Comparison of ENCODE assay signal across 21 mouse cellular contexts in genomic region chr13:91114880-91115279, GRCm38 (mm10).
"Had no signal": no experiment of that assay in that cellular context is flagged by ENCODE, and none has a peak within 500 bp of the region (broad histone marks: within the 10 kb centered on the region; RNA-seq: fewer than 3 reads in every experiment).

No protein-coding gene starts in this region.

- DNase-seq: liver, postnatal 0 days; lung, adult 2 months; lung, postnatal 14 days; lung, postnatal 36 days; retina, postnatal 1 day; right cerebral cortex, adult 18-20 months; right cerebral cortex, postnatal 25 days; right cerebral cortex, postnatal 4 days; thymus, adult 2 months; thymus, postnatal 25 days; thymus, postnatal 4 days had no signal

- H3K36me3 ChIP-seq: liver, embryonic 15.5 days; midbrain, embryonic 10.5 days; midbrain, embryonic 13.5 days; neural tube, embryonic 13.5 days; neural tube, embryonic 15.5 days; stomach, embryonic 15.5 days had no signal

- H3K27me3 ChIP-seq: liver, embryonic 15.5 days; midbrain, embryonic 13.5 days; neural tube, embryonic 13.5 days; neural tube, embryonic 15.5 days; stomach, embryonic 15.5 days had no signal

- H3K27ac ChIP-seq: liver, embryonic 15.5 days; macrophage; midbrain, embryonic 10.5 days; midbrain, embryonic 13.5 days; neural tube, embryonic 13.5 days; neural tube, embryonic 15.5 days; stomach, embryonic 15.5 days; stomach, postnatal 0 days had no signal

- ATAC-seq: liver, postnatal 0 days; midbrain, embryonic 13.5 days; midbrain, embryonic 16.5 days had no signal

- H3K4me3 ChIP-seq: liver, embryonic 15.5 days; midbrain, embryonic 10.5 days; midbrain, embryonic 13.5 days; myocyte; neural tube, embryonic 13.5 days; neural tube, embryonic 15.5 days; stomach, embryonic 15.5 days had no signal

- H3K9me3 ChIP-seq: liver, embryonic 15.5 days; midbrain, embryonic 10.5 days; midbrain, embryonic 13.5 days; neural tube, embryonic 15.5 days; stomach, embryonic 15.5 days had no signal

- H3K4me2 ChIP-seq: liver, embryonic 15.5 days; midbrain, embryonic 13.5 days; neural tube, embryonic 13.5 days; neural tube, embryonic 15.5 days; stomach, embryonic 15.5 days had no signal

- H3K9ac ChIP-seq: liver, embryonic 15.5 days; liver, postnatal 0 days; midbrain, embryonic 13.5 days; neural tube, embryonic 13.5 days; neural tube, embryonic 15.5 days; stomach, embryonic 15.5 days had no signal

- H3K4me1 ChIP-seq: liver, embryonic 15.5 days; midbrain, embryonic 10.5 days; midbrain, embryonic 13.5 days; neural tube, embryonic 13.5 days; neural tube, embryonic 15.5 days; stomach, embryonic 15.5 days had no signal
